ENCODE assay signal across 10 mouse cellular contexts in genomic region chr19:6126789-6127580, GRCm38 (mm10). TPM values are rescaled to one million over a fixed set of nuclear protein-coding genes. Genes with fewer than 3 reads are reported as not detected.
DNase-seq lines count a peak whose midpoint lies in the region; ATAC-seq and TF ChIP-seq lines count a peak whose summit lies in the region.
"Had no signal": no experiment of that assay in that cellular context is flagged by ENCODE, and none has a peak within 500 bp of the region (broad histone marks: within the 10 kb centered on the region; RNA-seq: fewer than 3 reads in every experiment).

No protein-coding gene starts in this region.

- no peak for ATAC-seq in heart, embryonic 14.5 days (ENCODE audit: insufficient number of reproducible peaks, insufficient read depth, low FRiP score, low read depth)
- no peak for ATAC-seq in frontal cortex, adult (ENCODE audit: low TSS enrichment)

- peak overlapping the region; percentile 67 for H3K4me2 ChIP-seq in heart, embryonic 14.5 days (ENCODE audit: low read length)

- peak overlapping the region; percentile 55 to 72 for H3K4me3 ChIP-seq in heart, embryonic 14.5 days (ENCODE audit: control insufficient read depth in 1 of 2, insufficient read depth in 1 of 2, low read depth in 1 of 2, low read length in 2 of 2)
- peak overlapping the region; percentile 82 for H3K4me3 ChIP-seq in E14TG2a.4 (replicated peaks; ENCODE audit: low read length)
- H3K4me3 ChIP-seq in hindbrain, embryonic 10.5 days: peak overlapping the region; percentile 60
- peak overlapping the region; percentile 61 for H3K4me3 ChIP-seq in midbrain, embryonic 10.5 days

- intact Hi-C loops in heart, postnatal 25 days (cut with DNase I): loop anchor here (1.0 to 10.0 kb wide), 2 partner anchors 160 to 208 kb away; partner anchors contain the start of gene Men1

- 0 out of 2 replicates have a peak, but pooled peaks cover 7% of the 10 kb centered on the region for H3K36me3 ChIP-seq in heart, embryonic 14.5 days (ENCODE audit: control insufficient read depth, insufficient read depth, low read length)
- H3K36me3 ChIP-seq in E14TG2a.4 (ENCODE audit: insufficient read depth, low read length): no peaks in the 10 kb centered on the region
- no peaks in the 10 kb centered on the region for H3K36me3 ChIP-seq in hindbrain, embryonic 10.5 days
- no peaks in the 10 kb centered on the region; the same call in 1 of the 2 replicates for H3K36me3 ChIP-seq in midbrain, embryonic 10.5 days

- peak overlapping the region; percentile 73 for H3K9ac ChIP-seq in heart, embryonic 14.5 days (ENCODE audit: low read length)

- peak overlapping the region; percentile 81 to 88 for H3K27ac ChIP-seq in heart, embryonic 14.5 days (replicated peaks in 1 of 2; ENCODE audit: control insufficient read depth in 1 of 2, insufficient read depth in 1 of 2, low read depth in 2 of 2, low read length in 2 of 2)
- H3K27ac ChIP-seq in hindbrain, embryonic 10.5 days: peak overlapping the region; percentile 89
- H3K27ac ChIP-seq in midbrain, embryonic 10.5 days (replicated peaks): peak overlapping the region; percentile 80; the same call in 1 of the 2 replicates

- no peaks in the 10 kb centered on the region for H3K4me1 ChIP-seq in heart, embryonic 14.5 days (ENCODE audit: control insufficient read depth in 2 of 2, insufficient read depth in 2 of 2, low read length in 2 of 2)
- peaks cover 46% of the 10 kb centered on the region for H3K4me1 ChIP-seq in E14TG2a.4 (replicated peaks; ENCODE audit: low read depth, low read length)
- H3K4me1 ChIP-seq in hindbrain, embryonic 10.5 days (replicated peaks): peaks cover 21% of the 10 kb centered on the region
- H3K4me1 ChIP-seq in midbrain, embryonic 10.5 days: peaks cover 14% of the 10 kb centered on the region

- 69% methylated on average over 10 of the region's 10 CpGs for WGBS in heart, embryonic 14.5 days
- 75% methylated on average over 10 of the region's 10 CpGs for WGBS in hindbrain, embryonic 10.5 days
- WGBS in midbrain, embryonic 10.5 days: 78% methylated on average over 10 of the region's 10 CpGs

- no peaks in the 10 kb centered on the region for H3K27me3 ChIP-seq in heart, embryonic 14.5 days (ENCODE audit: control insufficient read depth, insufficient read depth, low read length)
- H3K27me3 ChIP-seq in E14TG2a.4 (ENCODE audit: insufficient read depth, low read length): no peaks in the 10 kb centered on the region
- no peaks in the 10 kb centered on the region for H3K27me3 ChIP-seq in hindbrain, embryonic 10.5 days (ENCODE audit: insufficient read depth, poor library complexity, severe bottlenecking)
- no peaks in the 10 kb centered on the region for H3K27me3 ChIP-seq in midbrain, embryonic 10.5 days (ENCODE audit: low read depth, poor library complexity, severe bottlenecking)
- H3K27me3 ChIP-seq: Patski had no signal

- TF ChIP-seq CTCF in E14TG2a.4 (conservative IDR thresholded peaks at IDR 0.05; ENCODE audit: low read length): no peak

- no peak for DNase-seq in heart, postnatal 25 days (ENCODE audit: low spot score)
- DNase-seq in hindbrain, embryonic 10.5 days (ENCODE audit: low spot score): no peak
- DNase-seq in midbrain, embryonic 10.5 days (ENCODE audit: low spot score): no peak
- DNase-seq in embryo, embryonic 10.5 days (ENCODE audit: low spot score): no peak
- no peak for DNase-seq in thymus, postnatal 25 days

- H3K9me3 ChIP-seq in heart, embryonic 14.5 days (ENCODE audit: control insufficient read depth, low read length): no peaks in the 10 kb centered on the region
- no peaks in the 10 kb centered on the region for H3K9me3 ChIP-seq in E14TG2a.4 (ENCODE audit: low read length)
- no peaks in the 10 kb centered on the region for H3K9me3 ChIP-seq in hindbrain, embryonic 10.5 days
- H3K9me3 ChIP-seq in midbrain, embryonic 10.5 days (replicated peaks): no peaks in the 10 kb centered on the region

RNA-seq across cellular contexts. Expression of gene Snx15, which starts 1.1 kb away (rescaled TPM):
- 21.5 and 23.9 TPM in 2 replicates for polyA plus RNA-seq in heart, embryonic 14.5 days (2014; fragmentation: Nextera tagmentation; extraction: Ambion mirVana)
- total RNA-seq in heart, postnatal 25 days (2021): 10 to 100 TPM; 13.7 to 15.1 TPM
- polyA plus RNA-seq in hindbrain, embryonic 10.5 days (2016; fragmentation: Nextera tagmentation; extraction: Ambion mirVana): 27.0 and 35.1 TPM in 2 replicates
- 24.0 and 28.9 TPM in 2 replicates for polyA plus RNA-seq in midbrain, embryonic 10.5 days (2016; fragmentation: Nextera tagmentation; extraction: Ambion mirVana)

RNA-seq across cellular contexts. Expression of gene Sac3d1, which starts 8.5 kb away (rescaled TPM):
- polyA plus RNA-seq in heart, embryonic 14.5 days (2014; fragmentation: Nextera tagmentation; extraction: Ambion mirVana): 36.0 and 36.3 TPM in 2 replicates
- total RNA-seq in heart, postnatal 25 days (2021): 1 to 10 TPM; 7.9 to 8.5 TPM
- polyA plus RNA-seq in hindbrain, embryonic 10.5 days (2016; fragmentation: Nextera tagmentation; extraction: Ambion mirVana): 70.0 and 70.1 TPM in 2 replicates
- polyA plus RNA-seq in midbrain, embryonic 10.5 days (2016; fragmentation: Nextera tagmentation; extraction: Ambion mirVana): 61.8 and 70.0 TPM in 2 replicates

RNA-seq across cellular contexts. Expression of gene Batf2, which starts 13.8 kb away (rescaled TPM):
- 0.30 TPM in 1 of 2 replicates, not detected in the other for polyA plus RNA-seq in heart, embryonic 14.5 days (2014; fragmentation: Nextera tagmentation; extraction: Ambion mirVana)
- total RNA-seq in heart, postnatal 25 days (2021): under 1 TPM; 0.78 to 0.87 TPM
- 0.09 TPM in 1 of 2 replicates, not detected in the other for polyA plus RNA-seq in hindbrain, embryonic 10.5 days (2016; fragmentation: Nextera tagmentation; extraction: Ambion mirVana)
- polyA plus RNA-seq in midbrain, embryonic 10.5 days (2016; fragmentation: Nextera tagmentation; extraction: Ambion mirVana): not detected in 2 replicates

RNA-seq across cellular contexts. Expression of gene Arl2, which starts 14.4 kb away (rescaled TPM):
- 61.3 and 70.7 TPM in 2 replicates for polyA plus RNA-seq in heart, embryonic 14.5 days (2014; fragmentation: Nextera tagmentation; extraction: Ambion mirVana)
- 10 to 100 TPM; 54.4 to 58.4 TPM for total RNA-seq in heart, postnatal 25 days (2021)
- polyA plus RNA-seq in hindbrain, embryonic 10.5 days (2016; fragmentation: Nextera tagmentation; extraction: Ambion mirVana): 125 and 130 TPM in 2 replicates
- 118 and 124 TPM in 2 replicates for polyA plus RNA-seq in midbrain, embryonic 10.5 days (2016; fragmentation: Nextera tagmentation; extraction: Ambion mirVana)

RNA-seq across cellular contexts. Expression of gene Naaladl1, which starts 21.4 kb away (rescaled TPM):
- polyA plus RNA-seq in heart, embryonic 14.5 days (2014; fragmentation: Nextera tagmentation; extraction: Ambion mirVana): 0.12 and 0.20 TPM in 2 replicates
- not detected for total RNA-seq in heart, postnatal 25 days (2021)
- 0.64 and 0.90 TPM in 2 replicates for polyA plus RNA-seq in hindbrain, embryonic 10.5 days (2016; fragmentation: Nextera tagmentation; extraction: Ambion mirVana)
- 0.72 and 0.99 TPM in 2 replicates for polyA plus RNA-seq in midbrain, embryonic 10.5 days (2016; fragmentation: Nextera tagmentation; extraction: Ambion mirVana)
- total RNA-seq: gastrocnemius, postnatal 36 days had no signal
